Mouse (Mus musculus) brain, embryonic 14.5 days (tissue): ENCODE measurements around the gene Cnrip1.

Experiments used
- CTCF ChIP-seq: fragments of 200-500 bp; IDR thresholded peaks from 2 replicates; pipeline ENCODE4 v1.5.1; 2012; ENCODE audit warnings: inconsistent platforms, mild to moderate bottlenecking, moderate library complexity, borderline replicate concordance; ENCODE audit not compliant: insufficient read depth, insufficient read length; ENCODE audit errors: extremely low read depth
- POLR2A ChIP-seq: fragments of 200-500 bp; IDR thresholded peaks from 2 replicates; pipeline ENCODE4 v1.6.1; 2012; ENCODE audit warnings: mild to moderate bottlenecking, inconsistent platforms, borderline replicate concordance; ENCODE audit not compliant: poor library complexity, insufficient read depth, insufficient read length, severe bottlenecking; ENCODE audit errors: extremely low read depth

DNA sequence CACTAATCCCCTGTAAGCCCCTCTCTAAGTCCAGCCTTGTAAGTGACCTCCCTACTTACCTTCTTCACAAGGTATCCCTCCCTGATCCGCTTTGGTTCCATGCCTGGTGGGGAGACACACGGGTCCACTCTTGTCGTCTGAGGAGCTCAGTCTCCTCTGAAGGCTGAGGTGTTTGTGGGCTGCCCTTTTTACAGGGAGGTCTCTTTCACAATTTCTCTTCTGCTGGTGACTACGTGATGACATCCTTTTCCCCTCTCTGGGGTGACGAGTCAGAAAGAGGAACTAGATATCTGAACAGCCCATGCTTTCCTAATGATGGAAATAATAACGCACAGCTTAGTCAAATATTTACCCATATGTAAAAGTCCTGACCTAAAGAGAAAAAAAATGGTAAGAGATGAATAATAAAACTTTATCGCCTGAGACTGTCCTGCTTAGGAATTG lies 42.9 kb upstream of the Cnrip1 start:
- no peak for TF ChIP-seq CTCF
- TF ChIP-seq POLR2A, result no peak
